ENCODE assay signal across 20 mouse cellular contexts in genomic region chr5:38611118-38611517, GRCm38 (mm10). TPM values are rescaled to one million over a fixed set of nuclear protein-coding genes. Genes with fewer than 3 reads are reported as not detected.
A peak's percentile ranks its signal among the peaks of the same experiment; 100 is the strongest.
DNase-seq lines count a peak whose midpoint lies in the region; ATAC-seq lines count a peak whose summit lies in the region.
"Had no signal": no experiment of that assay in that cellular context is flagged by ENCODE, and none has a peak within 500 bp of the region (broad histone marks: within the 10 kb centered on the region; RNA-seq: fewer than 3 reads in every experiment).

No protein-coding gene starts in this region.

- no peak overlapping the region for H3K4me3 ChIP-seq in forebrain, embryonic 14.5 days (ENCODE audit: low read depth, low read length)
- H3K4me3 ChIP-seq in forebrain, embryonic 11.5 days (ENCODE audit: low read depth, low read length): no peak overlapping the region
- H3K4me3 ChIP-seq: embryonic facial prominence, embryonic 10.5 days; erythroblast, embryonic 14.5 days; hindbrain, embryonic 13.5 days; megakaryocyte, embryonic 14.5 days; neural tube, embryonic 13.5 days had no signal

- WGBS in forebrain, embryonic 14.5 days: 63% methylated on average over 3 of the region's 3 CpGs
- WGBS in forebrain, embryonic 11.5 days: 90% methylated on average over 3 of the region's 3 CpGs

- H3K4me2 ChIP-seq in forebrain, embryonic 14.5 days (ENCODE audit: low read length): no peak overlapping the region
- H3K4me2 ChIP-seq in forebrain, embryonic 11.5 days (ENCODE audit: low read depth, low read length, severe bottlenecking): no peak overlapping the region
- H3K4me2 ChIP-seq: hindbrain, embryonic 13.5 days; neural tube, embryonic 13.5 days had no signal

- peak overlapping the region; percentile 24; the same call in 1 of the 2 replicates for H3K27ac ChIP-seq in forebrain, embryonic 14.5 days (ENCODE audit: low read depth, low read length)
- H3K27ac ChIP-seq in forebrain, embryonic 11.5 days (ENCODE audit: low read depth, low read length): no peak overlapping the region
- H3K27ac ChIP-seq: embryonic facial prominence, embryonic 10.5 days; hindbrain, embryonic 13.5 days; liver, embryonic 14.5 days; neural tube, embryonic 13.5 days had no signal

- H3K27me3 ChIP-seq in forebrain, embryonic 14.5 days (replicated peaks; ENCODE audit: control insufficient read depth, insufficient read depth, low read length): no peaks in the 10 kb centered on the region
- H3K27me3 ChIP-seq in forebrain, embryonic 11.5 days (ENCODE audit: control insufficient read depth, insufficient read depth, low read length): no peaks in the 10 kb centered on the region
- H3K27me3 ChIP-seq: hindbrain, embryonic 13.5 days; neural tube, embryonic 13.5 days had no signal

- peak; percentile 90 for ATAC-seq in forebrain, embryonic 14.5 days
- no peak for ATAC-seq in forebrain, embryonic 11.5 days (replicated peaks; ENCODE audit: low FRiP score)

- H3K9ac ChIP-seq in forebrain, embryonic 14.5 days (ENCODE audit: low read length): no peak overlapping the region
- no peak overlapping the region for H3K9ac ChIP-seq in forebrain, embryonic 11.5 days (ENCODE audit: low read length)
- H3K9ac ChIP-seq: hindbrain, embryonic 13.5 days; liver, embryonic 14.5 days; neural tube, embryonic 13.5 days had no signal

- no peaks in the 10 kb centered on the region for H3K9me3 ChIP-seq in forebrain, embryonic 14.5 days (replicated peaks; ENCODE audit: control insufficient read depth, low read length)
- H3K9me3 ChIP-seq in forebrain, embryonic 11.5 days (ENCODE audit: control insufficient read depth, low read length): no peaks in the 10 kb centered on the region
- H3K9me3 ChIP-seq: hindbrain, embryonic 13.5 days; megakaryocyte, embryonic 14.5 days; neural tube, embryonic 13.5 days had no signal

- no peaks in the 10 kb centered on the region for H3K36me3 ChIP-seq in forebrain, embryonic 14.5 days (ENCODE audit: control insufficient read depth, insufficient read depth, low read length)
- H3K36me3 ChIP-seq in forebrain, embryonic 11.5 days (ENCODE audit: control insufficient read depth, insufficient read depth, low read length): no peaks in the 10 kb centered on the region
- H3K36me3 ChIP-seq: embryonic facial prominence, embryonic 10.5 days; hindbrain, embryonic 13.5 days; neural tube, embryonic 13.5 days had no signal

- DNase-seq in forebrain, embryonic 14.5 days (ENCODE audit: low spot score): peak; percentile 78
- DNase-seq in forebrain, embryonic 11.5 days (ENCODE audit: low spot score): no peak
- DNase-seq in 3134 (ENCODE audit: extremely low read depth, insufficient read length, low spot score): peak; percentile 59
- DNase-seq in Muller cell, postnatal 12 days (ENCODE audit: inconsistent ontology term): peak; percentile 87
- DNase-seq in fat pad, adult 2 months (ENCODE audit: extremely low read depth, low read depth, low spot score): peak; percentile 26
- DNase-seq in T-cell, adult 2 months (ENCODE audit: low spot score): no peak
- DNase-seq in left cerebral cortex, adult 8-10 months (ENCODE audit: low spot score in 2 of 2): no peak
- no peak for DNase-seq in testis, postnatal 14 days (ENCODE audit: low spot score)
- DNase-seq: cerebellum, postnatal 36 days; heart, adult 18-20 months; kidney, adult 11 months; kidney, postnatal 14 days; right cerebral cortex, postnatal 4 days; thymus, adult 2 months had no signal

- no peaks in the 10 kb centered on the region for H3K4me1 ChIP-seq in forebrain, embryonic 14.5 days (ENCODE audit: control insufficient read depth, insufficient read depth, low read length)
- no peaks in the 10 kb centered on the region for H3K4me1 ChIP-seq in forebrain, embryonic 11.5 days (replicated peaks; ENCODE audit: control insufficient read depth, insufficient read depth, low read length)
- H3K4me1 ChIP-seq: embryonic facial prominence, embryonic 10.5 days; hindbrain, embryonic 13.5 days; neural tube, embryonic 13.5 days had no signal

RNA-seq across cellular contexts. Expression of gene Wdr1, which starts 48.1 kb away (rescaled TPM):
- 184 and 203 TPM in 2 replicates for polyA plus RNA-seq in forebrain, embryonic 14.5 days (2014; fragmentation: Nextera tagmentation; extraction: Ambion mirVana)
- 157 and 174 TPM in 2 replicates for polyA plus RNA-seq in forebrain, embryonic 11.5 days (2014; fragmentation: Nextera tagmentation; extraction: Ambion mirVana)
- 100 to 1,000 TPM; 161 to 165 (median 162) TPM for total RNA-seq in left cerebral cortex, adult 8-10 months (2022)

Comparison
In these comparisons a context has a peak if more than half of its experiments do, and no peak if none do; other contexts are left out.
1. DNase-seq: peak in forebrain, embryonic 14.5 days (single experiment), 3134 (single experiment), Muller cell, postnatal 12 days (single experiment) and fat pad, adult 2 months (single experiment); none in forebrain, embryonic 11.5 days (single experiment), T-cell, adult 2 months (single experiment), left cerebral cortex, adult 8-10 months (0 of 2) and testis, postnatal 14 days (single experiment).